Mouse (Mus musculus) yolk sac, embryonic 10.5 days (tissue): ENCODE measurements around the gene Gm815.
A peak's percentile ranks its signal among the peaks of the same experiment; 100 is the strongest.

ENCODE experiments used
- DNase-seq: peaks from one replicate; pipeline ENCODE4 v3.0.0-alpha.2; 2017; ENCODE audit warnings: low spot score

Gene Gm815

GRCm38 (mm10) chr19:26885616-26886015 lies at the start of gene Gm815:
Gene Gm815 (plus strand): TSS chr19:26885881.
- DNase-seq: no peak

GRCm38 (mm10) chr19:26837626-26838025 lies 48.1 kb upstream of the Gm815 start:
- DNase-seq: no peak

GRCm38 (mm10) chr19:26843896-26844295 lies 41.8 kb upstream of the Gm815 start:
- no peak for DNase-seq

- DNase-seq: no peak
These were observed 40.9 kb upstream of the Gm815 start for GRCm38 (mm10) chr19:26844813-26845212.

GRCm38 (mm10) chr19:26845276-26846016 lies 40.2 kb upstream of the Gm815 start:
- DNase-seq: peak; percentile 90

- no peak for DNase-seq
These were observed 39.7 kb upstream of the Gm815 start for GRCm38 (mm10) chr19:26846017-26846285.

GRCm38 (mm10) chr19:26851017-26851782 lies 34.5 kb upstream of the Gm815 start:
- DNase-seq: no peak

- no peak for DNase-seq
These were observed 33.3 kb upstream of the Gm815 start for GRCm38 (mm10) chr19:26852325-26852900.

GRCm38 (mm10) chr19:26853701-26854282 lies 31.9 kb upstream of the Gm815 start:
- no peak for DNase-seq

- no peak for DNase-seq
These were observed 31.0 kb upstream of the Gm815 start for GRCm38 (mm10) chr19:26854661-26855060.

GRCm38 (mm10) chr19:26855152-26855551 lies 30.5 kb upstream of the Gm815 start:
- DNase-seq: no peak

GRCm38 (mm10) chr19:26858427-26859194 lies 27.1 kb upstream of the Gm815 start:
- DNase-seq: no peak

GRCm38 (mm10) chr19:26859195-26859570 lies 26.5 kb upstream of the Gm815 start:
- no peak for DNase-seq

GRCm38 (mm10) chr19:26863662-26864061 lies 22.0 kb upstream of the Gm815 start:
- no peak for DNase-seq

GRCm38 (mm10) chr19:26864975-26865690 lies 20.5 kb upstream of the Gm815 start:
- DNase-seq: no peak

- DNase-seq: peak; percentile 16
These were observed 19.9 kb upstream of the Gm815 start for GRCm38 (mm10) chr19:26865736-26866135.

GRCm38 (mm10) chr19:26869591-26869990 lies 16.1 kb upstream of the Gm815 start:
- DNase-seq: no peak

- DNase-seq: no peak
These were observed 15.4 kb upstream of the Gm815 start for GRCm38 (mm10) chr19:26870280-26870679.

- DNase-seq: no peak
These were observed 14.6 kb upstream of the Gm815 start for GRCm38 (mm10) chr19:26871096-26871495.

GRCm38 (mm10) chr19:26872886-26873285 lies 12.8 kb upstream of the Gm815 start:
- no peak for DNase-seq

GRCm38 (mm10) chr19:26875601-26876000 lies 10.1 kb upstream of the Gm815 start:
- DNase-seq: no peak
